Mouse (Mus musculus) small intestine, adult 2 months (tissue): ENCODE data around the gene Fkbp2. TPM values are rescaled to one million over a fixed set of nuclear protein-coding genes. Genes with fewer than 3 reads are reported as not detected.

Experiments used
- H3K27ac ChIP-seq: fragments of 200-500 bp; 2 replicates; pipeline ENCODE4 v1.5.1; 2012; ENCODE audit warnings: low read depth, low read length, control low read depth, inconsistent platforms; ENCODE audit not compliant: insufficient read depth
- H3K27me3 ChIP-seq: fragments of 200-500 bp; 2 replicates; pipeline ENCODE4 v1.6.1; 2012; ENCODE audit warnings: mild to moderate bottlenecking, moderate library complexity, low read length, inconsistent platforms; ENCODE audit not compliant: control insufficient read depth, insufficient read depth
- H3K36me3 ChIP-seq: fragments of 200-500 bp; 2 replicates; pipeline ENCODE4 v1.6.1; 2012; ENCODE audit warnings: mild to moderate bottlenecking, low read length, control low read depth, inconsistent platforms; ENCODE audit not compliant: control insufficient read depth, insufficient read depth
- H3K4me1 ChIP-seq: fragments of 200-500 bp; 2 replicates; pipeline ENCODE4 v1.6.1; 2012; ENCODE audit warnings: low read length, inconsistent platforms, mixed read lengths; ENCODE audit not compliant: control insufficient read depth, insufficient read depth, insufficient read length
- H3K4me3 ChIP-seq: fragments of 200-500 bp; 2 replicates; pipeline ENCODE4 v1.5.1; 2012; ENCODE audit warnings: low read depth, mild to moderate bottlenecking, control low read depth, inconsistent platforms, low read length, moderate library complexity
- CTCF ChIP-seq: fragments of 200-500 bp; IDR thresholded peaks from 2 replicates; pipeline ENCODE4 v1.5.1; 2012; ENCODE audit warnings: low read depth, mild to moderate bottlenecking, control low read depth, inconsistent platforms, low read length, moderate library complexity, mixed read lengths; ENCODE audit not compliant: insufficient replicate concordance, insufficient read length; ENCODE audit errors: extremely low read depth
- POLR2A ChIP-seq: fragments of 200-500 bp; IDR thresholded peaks from 2 replicates; pipeline ENCODE4 v1.6.1; 2012; ENCODE audit warnings: low read depth, mild to moderate bottlenecking, control low read depth, inconsistent platforms, low read length, moderate library complexity
- WGBS: fragments of 180-500 bp; shearing (Covaris S2); methylation state at CpG from one replicate; pipeline ENCODE4 v1.1.7; 2018; 5-methylcytosine and 5-hydroxymethylcytosine counted together
- polyA plus RNA-seq: library from polyadenylated mRNA; depleted of rRNA; stranded (reverse); fragments of >200 nt; gene quantifications from 2 replicates; pipeline ENCODE4 v1.2.3, GENCODE M21; 2012

Fkbp2 gene
- polyA plus RNA-seq, 1 experiment, result 47.9 TPM

DNA sequence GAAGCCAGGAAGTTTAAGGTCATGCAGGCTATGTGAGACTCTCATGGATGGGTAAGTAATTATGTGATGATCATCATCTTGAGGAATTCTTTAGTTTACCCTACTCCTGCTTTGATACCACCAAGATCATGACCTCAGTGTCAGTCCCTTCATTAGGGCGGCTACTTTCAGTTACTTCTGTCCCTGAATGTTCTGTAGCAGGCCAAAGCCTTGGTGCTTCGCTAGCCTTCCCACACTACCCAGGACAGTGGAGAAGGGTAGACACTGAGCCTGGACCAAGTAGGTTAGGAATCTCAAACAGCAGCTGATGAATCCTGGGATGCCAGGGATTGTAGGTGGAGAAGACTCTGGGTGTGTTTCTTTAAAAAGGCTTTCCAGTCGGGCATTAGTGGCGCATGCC lies 1.2 kb upstream of the Fkbp2 start:
- TF ChIP-seq POLR2A (no peak), CTCF (no peak)
- Histone ChIP-seq H3K27ac (no peak overlapping the region), H3K36me3 (peaks cover 11% of the 10 kb centered on the region), H3K27me3 (no peaks in the 10 kb centered on the region), H3K4me3 (no peak overlapping the region), H3K4me1 (peaks cover 15% of the 10 kb centered on the region)
- 84% methylated on average over 4 of the region's 4 CpGs for WGBS

DNA sequence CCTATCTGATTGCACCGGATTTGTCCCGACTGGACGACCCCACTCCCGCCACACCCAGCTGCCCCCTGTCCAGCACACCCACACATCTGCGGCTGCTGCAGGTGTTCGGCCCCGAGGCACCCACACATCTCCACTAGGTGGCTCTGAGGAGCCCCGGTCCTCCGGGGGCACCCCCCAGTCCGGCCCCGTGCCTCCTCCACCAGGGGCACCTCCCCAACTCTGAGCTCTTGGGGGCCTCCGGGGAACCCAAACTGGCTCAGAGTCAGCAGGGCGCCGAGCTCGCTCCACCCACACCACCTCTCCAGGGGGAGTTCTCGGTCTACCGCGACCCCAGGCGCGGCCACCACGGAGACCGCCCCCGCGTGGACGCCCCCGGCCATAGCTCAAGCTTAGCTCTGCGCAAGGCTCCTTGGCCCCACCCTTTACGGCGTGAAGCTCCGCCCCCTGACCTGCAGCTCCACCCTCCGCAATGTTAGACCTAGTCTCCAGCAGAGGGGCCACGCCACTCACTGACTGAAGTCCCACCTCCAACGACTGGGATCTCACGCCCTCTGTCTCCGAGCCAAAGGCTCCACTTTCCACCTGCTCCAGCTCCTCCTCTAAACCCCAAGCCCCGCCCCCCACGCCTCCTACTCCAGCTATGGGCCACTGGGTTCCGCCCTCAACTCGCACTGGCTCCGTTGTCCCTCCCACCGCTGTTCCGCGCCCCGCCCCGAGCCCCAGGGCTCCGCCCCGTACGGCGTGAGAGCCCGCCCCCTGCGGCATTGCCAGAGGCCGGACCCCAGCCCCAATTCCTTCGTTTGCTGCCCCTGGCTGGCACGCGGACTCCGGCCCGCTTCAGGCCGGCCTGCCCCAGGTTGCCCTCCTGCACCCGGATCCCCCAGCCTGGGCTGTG lies 568 bp downstream of the Fkbp2 start:
- Histone ChIP-seq H3K27ac (peak overlapping the region; percentile 81), H3K4me1 (peaks cover 15% of the 10 kb centered on the region), H3K36me3 (peaks cover 11% of the 10 kb centered on the region), H3K4me3 (peak overlapping the region; percentile 67), H3K27me3 (no peaks in the 10 kb centered on the region)
- under 1% methylated on average over 59 of the region's 59 CpGs for WGBS
- TF ChIP-seq CTCF (peak; percentile 89), POLR2A (no peak; the same call in 1 of the 2 replicates)

DNA sequence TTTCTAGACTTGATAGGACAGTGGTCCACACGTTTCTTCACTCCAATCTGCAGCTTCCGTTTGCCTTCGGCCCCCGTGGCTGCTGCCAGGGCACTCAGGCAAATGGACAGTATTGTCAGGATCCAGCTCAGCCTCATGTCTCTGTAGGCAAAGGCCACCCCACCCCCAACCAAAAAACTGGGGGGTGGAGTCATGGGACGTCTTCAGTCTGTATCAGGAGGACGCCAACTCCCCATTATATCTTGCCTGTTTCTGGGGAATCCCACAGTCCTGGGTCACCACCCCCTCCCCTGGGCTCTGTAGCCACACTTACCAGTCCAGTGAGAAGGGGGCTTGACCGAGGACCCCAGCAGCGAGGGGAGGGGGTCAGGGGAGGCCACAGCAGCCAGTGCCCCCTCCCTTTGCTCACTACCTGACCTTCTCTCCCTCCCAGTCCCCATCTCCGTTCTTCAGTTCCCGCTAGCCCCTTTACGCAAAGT lies 1.3 kb downstream of the Fkbp2 start:
- TF ChIP-seq CTCF (no peak), POLR2A (no peak)
- peaks cover 11% of the 10 kb centered on the region for H3K36me3 ChIP-seq
- 6% methylated on average over 11 of the region's 11 CpGs for WGBS

DNA sequence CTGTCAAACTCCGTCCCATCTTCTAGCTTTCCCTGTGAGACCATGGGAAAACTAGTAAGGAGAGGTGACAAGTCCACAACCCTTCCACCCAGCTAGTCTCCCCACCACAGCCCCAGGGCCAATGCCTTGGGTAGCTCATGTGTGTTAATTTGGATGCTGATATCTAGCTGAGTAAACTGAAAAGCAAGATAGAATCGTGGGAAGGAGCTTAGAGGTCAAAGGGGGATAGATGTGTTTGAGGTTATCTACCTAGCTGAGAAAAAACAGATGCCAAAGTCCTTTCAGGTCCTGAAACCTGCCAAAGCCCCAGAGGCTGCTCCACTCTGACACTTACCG lies 1.7 kb downstream of the Fkbp2 start:
- H3K27me3 ChIP-seq, result no peaks in the 10 kb centered on the region
- 26% methylated on average over 3 of the region's 3 CpGs for WGBS
- peak overlapping the region; percentile 45 for H3K27ac ChIP-seq
- no peak for TF ChIP-seq POLR2A
- peaks cover 11% of the 10 kb centered on the region for H3K36me3 ChIP-seq
- H3K4me3 ChIP-seq, result no peak overlapping the region
- peaks cover 18% of the 10 kb centered on the region for H3K4me1 ChIP-seq

More for the DNA sequence above, 1.3 kb downstream of the Fkbp2 start:
- no peaks in the 10 kb centered on the region for H3K27me3 ChIP-seq
- peak overlapping the region; percentile 45 for H3K27ac ChIP-seq
- peak overlapping the region; percentile 67 for H3K4me3 ChIP-seq
- peaks cover 16% of the 10 kb centered on the region for H3K4me1 ChIP-seq

DNA sequence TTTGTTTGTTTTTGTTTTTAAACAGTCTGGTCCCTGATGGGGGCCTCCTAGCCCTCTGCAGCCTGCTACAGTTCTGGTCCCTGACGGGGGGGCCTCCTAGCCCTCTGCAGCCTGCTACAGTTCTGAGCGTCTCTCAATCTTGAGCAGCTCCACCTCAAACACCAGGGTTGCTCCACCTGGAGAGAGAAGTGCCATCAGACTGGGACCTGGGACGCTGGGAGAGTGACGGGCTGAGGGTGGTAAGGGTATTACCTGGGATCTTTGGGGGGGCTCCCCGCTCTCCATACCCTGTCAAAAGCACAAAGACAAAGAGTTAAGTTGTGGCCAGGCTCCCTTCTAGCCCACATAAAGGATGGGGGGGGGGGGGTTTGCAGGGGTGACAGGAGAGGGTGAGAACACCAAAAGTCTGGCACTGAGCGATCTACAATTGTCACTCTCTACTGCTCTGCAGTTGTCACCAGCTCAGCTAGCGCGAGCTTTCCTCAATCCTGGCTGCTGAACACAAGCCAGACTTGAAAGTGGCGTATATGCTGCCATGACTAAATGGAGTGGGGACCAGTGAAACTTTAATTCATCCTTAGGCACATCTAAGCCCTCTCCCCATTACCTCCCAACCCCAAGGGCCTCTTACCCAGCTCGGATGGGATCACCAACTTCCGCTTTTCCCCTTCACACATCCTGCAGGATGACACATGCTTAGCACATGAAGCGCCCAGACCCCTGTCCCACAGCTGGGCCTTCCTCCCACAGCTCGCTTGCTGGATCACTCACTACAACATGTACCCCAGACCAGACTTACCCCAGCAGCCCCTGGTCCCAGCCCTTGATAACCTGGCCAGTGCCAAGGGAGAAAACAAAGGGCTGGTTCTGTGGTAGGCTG lies 2.3 kb downstream of the Fkbp2 start:
- peaks cover 18% of the 10 kb centered on the region for H3K4me1 ChIP-seq
- H3K27me3 ChIP-seq, result no peaks in the 10 kb centered on the region
- peaks cover 11% of the 10 kb centered on the region for H3K36me3 ChIP-seq
- H3K4me3 ChIP-seq, result no peak overlapping the region
- TF ChIP-seq CTCF (no peak), POLR2A (no peak)
- H3K27ac ChIP-seq, result peak overlapping the region; percentile 45
- 82% methylated on average over 13 of the region's 13 CpGs for WGBS

DNA sequence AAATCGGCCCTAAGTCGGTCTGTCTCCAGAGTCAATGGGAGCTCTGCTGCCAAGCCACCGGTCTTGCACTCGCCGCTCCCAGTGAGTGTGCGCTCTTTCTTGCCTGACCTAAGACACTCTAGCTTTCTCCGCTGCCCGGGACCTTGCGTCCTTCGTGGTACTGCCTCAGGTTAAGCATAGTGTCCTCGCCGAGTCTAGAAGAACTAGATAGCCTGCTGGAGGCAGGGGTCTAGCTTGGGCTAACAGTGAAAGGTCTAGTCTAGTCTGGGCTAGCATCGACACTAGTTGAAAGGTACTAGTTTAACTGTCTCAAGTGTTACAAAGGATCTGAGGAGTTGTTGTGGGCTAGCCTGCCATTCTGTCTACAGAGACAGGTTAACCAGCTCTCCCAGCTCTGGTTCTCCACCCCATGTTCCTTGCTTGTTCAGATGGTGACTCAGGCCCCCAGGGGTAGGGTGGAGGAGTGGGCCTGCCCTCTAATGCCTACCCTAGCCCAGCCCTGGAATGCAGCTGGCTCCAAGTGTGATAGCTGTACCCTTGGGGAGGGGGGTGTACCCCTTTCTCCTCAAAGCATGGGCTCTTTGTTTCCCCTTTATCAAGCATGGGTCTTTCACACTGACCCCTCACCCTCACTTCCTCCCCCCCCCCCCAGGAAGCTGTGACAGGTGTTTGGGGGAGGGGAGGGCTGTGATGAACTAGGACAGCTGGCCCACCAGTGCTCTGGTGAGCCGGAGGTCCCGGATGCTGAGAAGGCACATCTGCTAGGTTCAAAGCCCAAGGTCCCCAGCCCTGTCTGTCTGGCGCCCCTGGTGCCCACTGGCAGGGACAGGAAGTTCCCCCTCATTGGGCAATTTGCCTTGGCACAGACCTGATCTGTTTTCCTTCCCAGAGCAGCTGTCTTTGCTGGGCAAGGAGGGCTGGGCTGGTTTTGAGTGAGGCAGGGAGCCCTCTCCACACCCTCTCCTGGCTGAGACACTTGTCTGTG lies 4.5 kb downstream of the Fkbp2 start, which contains the start of gene Plcb3:
Gene Plcb3 (minus strand): TSS at position 934 of the 985 bp plus-strand sequence.
- H3K36me3 ChIP-seq, result peaks cover 11% of the 10 kb centered on the region
- H3K27ac ChIP-seq, result peak within 1 kb of the TSS; percentile 70
- H3K4me1 ChIP-seq, result peaks cover 23% of the 10 kb centered on the region
- H3K4me3 ChIP-seq, result peak within 1 kb of the TSS; percentile 69
- 0 out of 2 replicates have a peak, but pooled peaks have one; percentile 45 for TF ChIP-seq POLR2A
- peak; percentile 7; the same call in 1 of the 2 replicates for TF ChIP-seq CTCF
- under 1% methylated on average over 16 of the region's 16 CpGs for WGBS
- no peaks in the 10 kb centered on the region for H3K27me3 ChIP-seq
